Mouse (Mus musculus) hindbrain, embryonic 16.5 days (tissue): ENCODE results near the gene Pla2g12a. TPM values are rescaled to one million over a fixed set of nuclear protein-coding genes. Genes with fewer than 3 reads are reported as not detected.

Source experiments
- ATAC-seq: fragments of 200-750 bp; cut with Nextera tagmentation; 2 replicates; pipeline ENCODE4 v1.8.0; 2017; ENCODE audit warnings: moderate TSS enrichment, moderate library complexity
- H3K27ac ChIP-seq: fragments of 300-500 bp; sonication (generic); 2 replicates; pipeline ENCODE4 v1.5.1; 2014; ENCODE audit warnings: low read depth, mild to moderate bottlenecking, control low read depth, low read length, moderate library complexity
- H3K27me3 ChIP-seq: fragments of 300-500 bp; sonication (generic); replicated peaks from 2 replicates; pipeline ENCODE4 v1.6.1; 2014; ENCODE audit warnings: low read length; ENCODE audit not compliant: control insufficient read depth, insufficient read depth
- H3K36me3 ChIP-seq: fragments of 300-500 bp; sonication (generic); 2 replicates; pipeline ENCODE4 v1.6.1; 2014; ENCODE audit warnings: mild to moderate bottlenecking, low read length, moderate library complexity, mixed read lengths; ENCODE audit not compliant: control insufficient read depth, insufficient read depth
- H3K4me1 ChIP-seq: fragments of 300-500 bp; sonication (generic); 2 replicates; pipeline ENCODE4 v1.6.1; 2014; ENCODE audit warnings: low read depth, low read length; ENCODE audit not compliant: control insufficient read depth, insufficient read depth
- H3K4me2 ChIP-seq: fragments of 300-500 bp; sonication (generic); 2 replicates; pipeline ENCODE4 v1.6.1; 2014; ENCODE audit warnings: mild to moderate bottlenecking, low read length, control low read depth, moderate library complexity
- H3K4me3 ChIP-seq: fragments of 300-500 bp; sonication (generic); 2 replicates; pipeline ENCODE4 v1.5.1; 2014; ENCODE audit warnings: mild to moderate bottlenecking, low read length, control low read depth, moderate library complexity
- H3K9ac ChIP-seq: fragments of 300-500 bp; sonication (generic); 2 replicates; pipeline ENCODE4 v1.6.1; 2014; ENCODE audit warnings: low read depth, mild to moderate bottlenecking, control low read depth, low read length, moderate library complexity
- H3K9me3 ChIP-seq: fragments of 300-500 bp; sonication (generic); 2 replicates; pipeline ENCODE4 v1.6.1; 2014; ENCODE audit warnings: mild to moderate bottlenecking, low read length, moderate library complexity; ENCODE audit not compliant: control insufficient read depth
- WGBS: fragments of 180-500 bp; shearing (Covaris S2); extraction: QIAGEN DNeasy Blood & Tissue Kit; methylation state at CpG from one replicate; pipeline ENCODE4 v1.1.7; 2014; 5-methylcytosine and 5-hydroxymethylcytosine counted together
- polyA plus RNA-seq: library from polyadenylated mRNA; unstranded; fragments of >200 nt; fragmentation: Nextera tagmentation; extraction: Ambion mirVana; gene quantifications from 2 replicates; pipeline ENCODE4 v1.2.1, GENCODE M21; 2015

Pla2g12a gene
- polyA plus RNA-seq, 1 experiment from 2014 or later = 39.8 TPM

DNA sequence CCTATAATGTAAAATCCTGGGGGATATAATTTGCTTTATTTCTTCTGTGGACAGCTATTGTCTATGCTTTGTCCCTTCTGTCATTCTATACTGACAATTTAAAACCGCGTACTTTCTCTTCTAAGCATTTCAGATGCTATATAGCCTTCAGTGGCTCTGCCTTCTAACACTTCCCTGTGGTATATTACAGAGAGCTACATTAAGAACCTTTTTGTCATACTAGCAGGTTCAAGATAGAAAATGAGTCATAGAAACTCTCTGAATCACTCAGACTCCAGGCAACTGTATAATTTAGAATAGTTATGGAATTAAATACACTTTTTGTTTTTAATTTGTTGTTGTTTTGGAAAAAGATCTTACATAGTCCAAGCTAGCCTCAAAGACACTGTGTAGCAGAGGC, 62.4 kb downstream of the Pla2g12a start:
- no peak overlapping the region for H3K9ac ChIP-seq
- H3K4me2 ChIP-seq = no peak overlapping the region
- H3K9me3 ChIP-seq = no peaks in the 10 kb centered on the region
- WGBS = 92% methylated on average over 2 of the region's 2 CpGs
- no peaks in the 10 kb centered on the region for H3K27me3 ChIP-seq
- no peaks in the 10 kb centered on the region for H3K36me3 ChIP-seq
- H3K27ac ChIP-seq = no peak overlapping the region
- H3K4me3 ChIP-seq = no peak overlapping the region
- H3K4me1 ChIP-seq = no peaks in the 10 kb centered on the region
- no peak for ATAC-seq

GRCm38 (mm10) chr3:129941291-129941690, 62.9 kb downstream of the Pla2g12a start:
- 97% methylated on average over 1 of the region's 1 CpGs for WGBS
- Histone ChIP-seq H3K4me1 (no peaks in the 10 kb centered on the region), H3K4me2 (no peak overlapping the region), H3K36me3 (no peaks in the 10 kb centered on the region), H3K4me3 (no peak overlapping the region), H3K9me3 (no peaks in the 10 kb centered on the region), H3K9ac (no peak overlapping the region), H3K27ac (no peak overlapping the region), H3K27me3 (no peaks in the 10 kb centered on the region)
- ATAC-seq = no peak

DNA sequence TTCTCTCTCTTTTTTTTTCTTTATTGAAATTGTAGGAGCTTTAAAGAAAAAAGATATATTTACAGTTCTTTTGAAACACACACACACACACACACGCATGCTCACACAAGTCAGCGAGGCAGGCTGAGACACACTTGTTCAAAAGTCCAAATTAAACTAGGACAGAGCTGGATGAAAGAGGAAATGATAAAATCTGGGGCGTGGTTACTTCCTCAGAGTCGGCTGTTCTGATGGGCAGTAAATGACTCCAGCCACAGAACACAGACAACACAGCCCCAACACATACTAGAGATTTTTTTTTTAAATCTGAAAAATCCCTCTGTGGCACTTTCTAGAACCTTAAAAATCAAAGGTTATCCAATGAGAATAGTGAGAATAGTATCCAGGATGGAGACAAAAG, 65.4 kb downstream of the Pla2g12a start:
- H3K9me3 ChIP-seq = no peaks in the 10 kb centered on the region
- H3K4me3 ChIP-seq = no peak overlapping the region
- no peaks in the 10 kb centered on the region for H3K36me3 ChIP-seq
- no peaks in the 10 kb centered on the region for H3K4me1 ChIP-seq
- WGBS = 87% methylated on average over 4 of the region's 4 CpGs
- H3K9ac ChIP-seq = no peak overlapping the region
- no peak overlapping the region for H3K27ac ChIP-seq
- no peak for ATAC-seq
- no peaks in the 10 kb centered on the region for H3K27me3 ChIP-seq
- H3K4me2 ChIP-seq = no peak overlapping the region

Other genes with a start within 250 kb of the Pla2g12a start
- 1.8 and 1.9 TPM in 2 replicates for gene Egf, start 123.3 kb upstream of the Pla2g12a start, polyA plus RNA-seq
- gene Lrit3, start 74.6 kb upstream of the Pla2g12a start, polyA plus RNA-seq = not detected in 2 replicates
- gene Rrh, start 56.0 kb upstream of the Pla2g12a start, polyA plus RNA-seq = 0.16 and 0.18 TPM in 2 replicates
- gene Gar1, start 47.2 kb upstream of the Pla2g12a start, polyA plus RNA-seq = 37.6 and 39.9 TPM in 2 replicates
- gene Cfi, start 42.7 kb upstream of the Pla2g12a start, polyA plus RNA-seq = 0.44 and 0.53 TPM in 2 replicates
- gene Casp6, start 22.8 kb downstream of the Pla2g12a start, polyA plus RNA-seq = 20.8 and 23.1 TPM in 2 replicates
- 5.7 and 6.5 TPM in 2 replicates for gene Mcub, start 91.6 kb downstream of the Pla2g12a start, polyA plus RNA-seq
- gene Sec24b, start 182.9 kb downstream of the Pla2g12a start, polyA plus RNA-seq = 29.6 and 38.0 TPM in 2 replicates